Mouse (Mus musculus) ES-E14 (cell line): ENCODE results near the gene Lmx1b.

ENCODE experiments used
- CHD2 ChIP-seq: IDR thresholded peaks from 2 replicates; pipeline ENCODE4 v1.6.1; 2014; ENCODE audit warnings: mild to moderate bottlenecking, low read depth, low read length, inconsistent platforms
- HCFC1 ChIP-seq: IDR thresholded peaks from 2 replicates; pipeline ENCODE4 v1.6.1; 2012; ENCODE audit warnings: low read length, inconsistent platforms, borderline replicate concordance; ENCODE audit not compliant: insufficient read depth
- MAFK ChIP-seq: IDR thresholded peaks from 2 replicates; pipeline ENCODE4 v1.6.1; 2014; ENCODE audit warnings: mild to moderate bottlenecking, low read depth, low read length, inconsistent platforms; ENCODE audit not compliant: insufficient read depth

DNA sequence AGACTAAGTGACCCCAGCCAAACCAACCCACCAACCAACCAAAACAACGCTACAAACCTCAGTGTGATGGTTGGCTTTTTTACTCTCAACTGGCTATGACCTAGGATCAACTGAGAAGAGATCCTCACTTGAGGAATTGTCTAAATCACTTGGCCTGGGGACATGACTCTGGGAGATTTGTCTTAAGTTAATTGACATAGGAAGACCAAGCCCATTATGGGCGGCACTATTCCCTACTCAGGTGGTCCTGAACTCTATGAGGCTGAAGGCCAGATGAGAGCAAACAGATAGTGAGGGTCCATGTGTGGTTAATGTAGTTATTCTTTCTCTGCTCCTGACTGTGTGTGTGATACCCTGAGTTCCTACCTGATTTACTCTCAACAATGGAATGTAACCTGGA lies 92.7 kb downstream of the Lmx1b start:
- no peak for TF ChIP-seq MAFK
- no peak for TF ChIP-seq HCFC1
- no peak for TF ChIP-seq CHD2
